18 mouse cellular contexts compared by ENCODE assay signal in the genomic region with DNA sequence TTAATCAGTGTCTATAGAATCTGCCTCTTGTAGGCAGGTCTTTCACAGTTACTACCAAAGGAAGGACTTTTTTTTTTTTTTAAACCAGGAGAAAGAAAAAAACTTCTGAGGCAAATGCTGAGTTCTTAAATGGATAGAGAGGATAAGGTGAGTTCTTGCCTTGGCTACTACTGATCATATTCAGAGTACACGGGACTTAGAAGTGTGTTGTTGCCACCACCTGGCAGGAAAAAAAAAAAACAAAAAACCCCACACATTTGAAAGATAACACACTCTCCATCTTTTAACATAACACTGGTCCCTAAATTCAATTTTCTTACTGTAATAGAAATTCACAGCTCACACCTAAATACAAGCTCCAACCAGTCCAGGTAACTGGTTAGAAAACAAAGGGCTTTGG.
"Had no signal": no experiment of that assay in that cellular context is flagged by ENCODE, and none has a peak within 500 bp of the region (broad histone marks: within the 10 kb centered on the region; RNA-seq: fewer than 3 reads in every experiment).

No protein-coding gene starts in this region.

- H3K9me3 ChIP-seq: embryonic facial prominence, embryonic 10.5 days; embryonic facial prominence, embryonic 12.5 days; embryonic facial prominence, embryonic 13.5 days; embryonic facial prominence, embryonic 15.5 days; forebrain, embryonic 10.5 days; forebrain, embryonic 12.5 days; forebrain, embryonic 13.5 days; forebrain, embryonic 15.5 days; heart, embryonic 10.5 days had no signal

- ATAC-seq: forebrain, embryonic 13.5 days; forebrain, embryonic 15.5 days; forebrain, embryonic 16.5 days; forebrain, postnatal 0 days had no signal

- H3K4me3 ChIP-seq: embryonic facial prominence, embryonic 10.5 days; embryonic facial prominence, embryonic 12.5 days; embryonic facial prominence, embryonic 13.5 days; embryonic facial prominence, embryonic 15.5 days; erythroblast, embryonic 14.5 days; forebrain, embryonic 10.5 days; forebrain, embryonic 12.5 days; forebrain, embryonic 13.5 days; forebrain, embryonic 15.5 days; heart, embryonic 10.5 days had no signal

- H3K27ac ChIP-seq: embryonic facial prominence, embryonic 10.5 days; embryonic facial prominence, embryonic 12.5 days; embryonic facial prominence, embryonic 13.5 days; embryonic facial prominence, embryonic 15.5 days; forebrain, embryonic 10.5 days; forebrain, embryonic 12.5 days; forebrain, embryonic 13.5 days; forebrain, embryonic 15.5 days; heart, embryonic 10.5 days had no signal

- H3K27me3 ChIP-seq: embryonic facial prominence, embryonic 12.5 days; embryonic facial prominence, embryonic 13.5 days; embryonic facial prominence, embryonic 15.5 days; forebrain, embryonic 12.5 days; forebrain, embryonic 13.5 days; forebrain, embryonic 15.5 days had no signal

- DNase-seq: cerebellum, adult 8-10 months; cerebellum, adult 9-11 months; gastrocnemius, postnatal 14 days; gastrocnemius, postnatal 25 days; gastrocnemius, postnatal 36 days had no signal

- H3K9ac ChIP-seq: embryonic facial prominence, embryonic 12.5 days; embryonic facial prominence, embryonic 13.5 days; embryonic facial prominence, embryonic 15.5 days; forebrain, embryonic 12.5 days; forebrain, embryonic 13.5 days; forebrain, embryonic 15.5 days; forebrain, postnatal 0 days had no signal

- H3K4me2 ChIP-seq: embryonic facial prominence, embryonic 12.5 days; embryonic facial prominence, embryonic 13.5 days; embryonic facial prominence, embryonic 15.5 days; forebrain, embryonic 12.5 days; forebrain, embryonic 13.5 days; forebrain, embryonic 15.5 days; heart, embryonic 11.5 days had no signal

- H3K36me3 ChIP-seq: embryonic facial prominence, embryonic 10.5 days; embryonic facial prominence, embryonic 12.5 days; embryonic facial prominence, embryonic 13.5 days; embryonic facial prominence, embryonic 15.5 days; forebrain, embryonic 10.5 days; forebrain, embryonic 12.5 days; forebrain, embryonic 15.5 days; heart, embryonic 10.5 days had no signal
